Mouse (Mus musculus): Measurements from ENCODE around the gene Scaf8.
A peak's percentile ranks its signal among the peaks of the same experiment; 100 is the strongest.
"Not testable (repeated sequence)": the region's sequence is repeated elsewhere in the genome, so short reads cannot be mapped to it uniquely, and the experiment has no call there.

The Scaf8 gene

DNA sequence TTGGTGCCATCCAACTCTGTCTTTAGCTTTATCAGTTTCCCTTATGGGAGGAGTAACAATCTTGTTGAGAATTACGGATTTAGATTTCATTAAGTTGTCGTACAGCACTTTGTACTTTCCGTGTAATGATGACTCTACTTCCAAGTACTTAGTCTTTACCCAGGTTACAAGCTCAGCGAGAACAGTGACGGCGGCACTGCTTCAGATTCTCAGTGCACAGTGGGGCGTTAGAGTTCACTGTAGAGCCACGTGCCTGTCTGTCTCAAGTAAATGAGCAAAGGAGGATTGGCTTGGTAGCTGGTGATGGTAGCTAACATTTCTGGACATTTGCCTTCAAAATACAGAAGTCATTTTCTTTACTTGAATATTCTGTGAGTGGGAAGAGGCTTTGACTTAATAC, 6.2 kb downstream of the Scaf8 start:
- peak in 1 of 2 experiments; percentile 42 for DNase-seq

DNA sequence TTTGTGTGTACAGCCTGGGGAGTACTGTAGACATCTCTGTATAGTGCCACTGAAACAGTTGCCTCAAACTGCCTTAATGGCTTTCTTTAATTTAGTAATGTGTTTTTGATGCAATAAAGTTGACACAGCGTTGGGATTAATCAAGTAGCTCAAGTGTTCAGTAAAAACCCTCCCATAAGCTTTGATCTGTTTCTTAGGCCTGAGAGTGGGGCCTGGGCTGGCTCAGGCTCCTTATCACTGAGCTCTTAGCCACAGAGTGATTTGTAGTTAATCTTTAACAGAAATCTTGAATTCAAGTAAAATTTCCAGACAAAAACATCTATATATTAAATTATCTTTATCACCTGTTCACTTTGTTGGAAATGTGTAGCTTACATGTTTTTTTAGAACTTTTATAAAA, 8.8 kb downstream of the Scaf8 start:
- DNase-seq: not testable (repeated sequence)

DNA sequence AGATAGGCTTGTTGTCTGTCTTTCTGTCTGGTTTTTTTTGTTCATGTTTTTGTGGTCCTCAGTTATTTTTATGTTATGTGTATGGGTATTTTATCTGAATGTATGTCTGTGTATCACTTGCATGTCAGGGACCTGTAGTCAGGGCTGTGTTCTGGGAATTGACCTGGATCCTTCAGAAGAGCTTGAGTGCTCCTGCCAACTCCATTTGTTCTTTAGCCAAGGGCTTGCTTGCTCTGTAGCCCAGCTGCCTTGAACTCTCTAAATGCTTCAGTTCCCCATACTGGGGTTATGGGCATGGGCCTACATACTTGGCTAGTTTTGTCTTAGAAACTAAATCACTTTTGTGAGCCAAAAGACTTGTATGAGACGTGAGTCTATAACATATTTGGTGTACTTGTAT, 13.9 kb downstream of the Scaf8 start:
- DNase-seq: no peak

DNA sequence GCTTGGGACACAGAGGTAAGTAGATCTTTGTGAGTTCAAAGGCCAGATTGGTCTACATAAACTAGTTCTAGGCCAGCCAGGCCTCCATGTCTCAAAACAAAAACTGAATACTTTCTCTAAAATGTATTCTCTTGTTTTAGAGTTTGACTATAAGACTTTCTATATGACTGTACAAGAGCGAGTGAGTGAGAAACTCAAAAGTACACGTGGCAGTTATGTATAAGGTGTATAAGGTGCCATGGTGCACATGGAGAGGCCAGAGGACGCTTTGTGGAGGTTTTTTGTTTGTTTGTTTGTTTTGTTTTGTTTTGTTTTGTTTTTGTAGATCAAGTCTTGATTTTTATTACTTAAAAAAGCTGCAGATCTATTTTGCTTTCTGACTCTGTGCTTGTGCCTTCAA, 15.0 kb downstream of the Scaf8 start:
- DNase-seq: no peak

DNA sequence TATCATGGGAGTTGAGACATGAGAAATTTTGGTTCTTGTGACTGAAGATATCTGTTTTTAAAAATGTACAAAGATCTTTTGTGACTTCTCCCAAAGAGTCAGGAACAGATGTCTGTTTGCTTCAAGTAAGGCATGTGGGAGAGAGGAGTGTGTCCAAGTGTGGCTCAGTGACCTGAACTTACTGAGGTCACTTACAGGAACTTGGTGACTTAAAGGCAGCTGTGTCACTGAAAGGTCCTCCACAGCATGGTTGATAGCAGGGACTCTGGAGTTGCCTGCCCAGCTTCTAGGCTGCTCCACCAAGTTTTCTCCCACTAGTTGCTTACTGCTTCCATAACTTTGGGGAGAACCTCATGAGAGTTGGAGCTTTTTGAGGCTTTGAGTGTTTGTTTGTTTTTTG, 20.6 kb downstream of the Scaf8 start:
- DNase-seq: no peak

DNA sequence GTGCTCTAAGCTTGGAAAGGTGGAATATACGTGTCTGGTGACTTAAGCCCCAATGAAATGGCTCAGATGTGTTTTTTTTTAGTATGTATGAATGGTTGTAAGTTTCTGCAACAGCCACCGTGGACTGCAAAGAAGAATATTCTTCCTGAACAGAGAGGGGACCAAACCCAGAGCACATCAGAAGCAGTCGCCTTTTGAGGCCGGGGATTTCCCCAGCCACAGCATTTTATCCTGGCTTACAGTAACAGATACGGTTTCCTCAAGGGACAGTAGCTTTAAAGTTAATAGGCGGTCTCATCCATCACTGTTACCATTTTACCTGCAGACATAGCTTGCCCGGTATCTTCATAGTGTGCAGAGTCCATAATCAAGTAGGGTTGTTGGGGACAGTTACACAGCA, 21.4 kb downstream of the Scaf8 start:
- no peak for DNase-seq

DNA sequence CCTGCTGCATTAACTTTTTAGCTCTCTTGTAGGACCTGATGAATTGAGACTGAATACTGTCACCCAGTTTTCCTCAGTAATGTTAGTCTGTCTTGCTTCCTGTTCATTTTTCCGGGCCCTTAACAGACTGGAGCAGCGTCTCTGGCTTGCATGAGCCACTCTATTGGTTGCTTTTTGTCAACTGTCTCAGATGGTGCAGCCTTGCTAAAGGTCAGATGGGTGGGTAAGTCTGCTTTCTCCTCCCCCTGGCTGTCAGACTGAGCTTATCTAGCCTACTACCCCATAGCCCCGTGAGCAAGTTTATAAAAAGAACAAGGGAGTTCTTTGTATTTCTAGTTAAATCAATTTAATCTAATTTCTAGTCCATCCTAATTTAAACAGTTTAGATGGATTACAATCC, 23.6 kb downstream of the Scaf8 start:
- DNase-seq: no peak

DNA sequence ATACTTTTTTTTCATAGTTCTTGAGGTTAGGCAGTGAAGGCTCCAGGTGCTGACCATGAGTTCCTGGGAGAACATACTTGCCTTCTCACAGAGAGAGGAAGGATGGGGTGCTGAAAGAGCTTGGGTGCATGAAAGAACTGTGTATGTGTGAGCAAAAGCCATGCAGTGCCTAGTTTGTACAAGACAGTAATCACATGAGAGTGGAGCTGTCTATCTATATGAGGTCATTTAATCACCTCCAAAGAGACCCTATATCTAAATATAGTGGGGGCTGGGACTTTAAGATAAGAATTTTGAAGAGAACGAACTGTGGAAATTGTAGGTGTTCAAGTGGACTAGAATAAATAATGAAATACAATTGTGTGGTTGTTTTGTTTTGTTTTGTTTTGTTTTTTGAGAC, 25.3 kb downstream of the Scaf8 start:
- no peak for DNase-seq

DNA sequence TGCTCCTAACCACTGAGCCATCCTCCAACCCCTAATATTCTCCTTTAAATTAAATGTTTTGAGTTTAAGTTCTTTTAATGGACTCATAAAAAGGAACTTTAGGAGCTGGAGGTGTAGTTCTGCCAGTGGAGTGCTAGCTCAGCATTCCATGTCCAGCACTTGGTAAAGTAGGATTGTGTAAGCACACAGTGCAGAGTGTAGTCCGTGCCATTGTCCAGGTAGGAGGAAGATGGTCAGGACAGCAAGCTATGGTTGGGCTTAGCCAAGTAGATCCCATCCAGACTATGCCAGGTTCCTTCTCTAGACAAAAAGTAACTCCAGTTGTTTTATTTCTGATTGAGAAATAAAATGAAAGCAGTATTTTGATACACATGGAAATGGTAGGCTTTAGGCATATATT, 34.1 kb downstream of the Scaf8 start:
- DNase-seq: peak in 1 of 2 experiments; percentile 36

DNA sequence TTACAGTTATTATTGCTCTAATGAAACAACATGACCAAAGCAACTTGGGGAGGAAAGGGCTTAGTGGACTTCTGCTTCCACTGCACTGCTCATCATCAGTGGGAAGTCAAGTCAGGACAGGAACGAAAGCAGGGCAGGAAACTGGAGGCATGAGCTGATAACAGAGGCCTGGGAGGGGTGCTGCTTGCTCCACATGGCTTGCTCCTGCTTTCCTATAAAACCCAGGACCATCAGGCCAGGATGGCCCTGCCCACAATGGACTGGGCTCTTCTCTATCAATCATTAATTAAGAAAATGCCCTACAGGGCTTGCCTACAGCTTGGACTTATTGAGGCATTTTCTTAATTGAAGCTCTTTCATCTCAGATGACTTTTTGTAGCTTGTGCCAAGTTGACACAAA, 34.8 kb downstream of the Scaf8 start:
- DNase-seq: peak; percentile 24 to 58

DNA sequence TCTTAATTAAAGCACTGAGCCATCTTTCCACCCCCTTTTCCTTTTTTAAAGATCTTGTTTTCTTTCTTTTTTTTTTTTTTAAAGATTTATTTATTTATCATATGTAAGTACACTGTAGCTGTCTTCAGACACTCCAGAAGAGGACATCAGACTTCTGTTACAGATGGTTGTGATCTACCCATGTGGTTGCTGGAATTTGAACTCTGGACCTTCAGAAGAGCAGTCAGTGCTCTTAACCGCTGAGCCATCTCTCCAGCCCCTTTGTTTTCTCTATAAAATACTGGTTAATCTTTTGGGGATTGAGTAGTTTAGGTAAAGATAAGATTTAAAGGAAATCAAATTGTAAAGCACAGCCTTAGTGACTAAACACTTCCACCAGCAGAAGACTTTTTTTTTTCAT, 35.9 kb downstream of the Scaf8 start:
- DNase-seq: not testable (repeated sequence)

DNA sequence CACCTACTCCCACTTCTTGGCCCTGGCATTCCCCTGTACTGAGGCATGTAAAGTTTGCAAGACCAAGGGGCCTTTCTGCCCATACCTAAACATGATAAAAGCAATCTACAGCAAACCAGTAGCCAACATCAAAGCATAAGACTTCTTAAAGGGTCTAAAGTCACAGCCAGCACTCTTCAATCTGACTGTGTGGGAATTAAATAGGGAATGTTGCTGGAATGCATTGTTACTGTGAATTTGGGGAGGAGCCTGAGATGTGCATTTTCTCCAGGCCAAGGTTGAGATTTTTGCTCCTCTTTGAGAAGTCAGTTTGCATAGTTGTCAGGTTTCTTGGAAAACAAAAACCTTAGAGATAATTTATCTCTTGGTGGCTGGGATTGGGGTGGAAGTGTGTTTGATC, 36.4 kb downstream of the Scaf8 start:
- no peak for DNase-seq

DNA sequence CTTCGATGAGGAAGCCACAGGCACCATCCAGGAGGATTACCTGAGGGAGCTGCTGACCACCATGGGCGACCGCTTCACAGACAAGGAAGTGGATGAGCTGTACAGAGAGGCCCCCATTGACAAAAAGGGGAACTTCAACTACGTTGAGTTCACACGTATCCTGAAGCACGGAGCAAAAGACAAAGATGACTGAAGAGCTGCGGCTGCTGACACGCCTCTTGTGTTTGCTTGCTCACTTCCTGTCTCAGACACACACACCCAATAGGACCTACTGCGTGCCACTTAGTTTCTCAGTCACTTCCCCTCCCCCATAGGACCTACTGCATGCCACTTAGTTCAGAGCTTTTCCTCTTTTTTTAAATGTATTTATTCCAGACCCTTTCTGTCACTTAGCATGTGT, 41.4 kb downstream of the Scaf8 start:
- DNase-seq: not testable (repeated sequence)

DNA sequence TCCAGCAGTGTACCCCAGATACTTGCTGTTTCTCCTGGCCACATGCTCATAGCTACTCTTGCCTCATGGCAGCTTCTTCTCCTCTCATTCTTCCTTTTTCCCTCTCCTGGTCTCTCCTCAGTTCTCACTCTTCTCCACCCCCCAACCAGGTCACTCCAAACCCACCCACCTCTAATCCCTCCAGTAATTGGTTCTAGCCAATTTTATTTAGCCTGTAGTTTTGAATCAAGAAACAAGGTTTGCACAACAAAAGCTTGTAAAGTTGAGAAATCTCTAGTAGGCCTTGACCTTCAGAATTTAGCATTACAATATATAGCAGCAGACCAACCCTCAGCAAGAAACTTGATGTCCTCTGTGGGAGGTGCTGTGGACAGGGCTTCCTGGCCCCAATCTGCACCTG, 42.2 kb downstream of the Scaf8 start:
- DNase-seq: no peak

DNA sequence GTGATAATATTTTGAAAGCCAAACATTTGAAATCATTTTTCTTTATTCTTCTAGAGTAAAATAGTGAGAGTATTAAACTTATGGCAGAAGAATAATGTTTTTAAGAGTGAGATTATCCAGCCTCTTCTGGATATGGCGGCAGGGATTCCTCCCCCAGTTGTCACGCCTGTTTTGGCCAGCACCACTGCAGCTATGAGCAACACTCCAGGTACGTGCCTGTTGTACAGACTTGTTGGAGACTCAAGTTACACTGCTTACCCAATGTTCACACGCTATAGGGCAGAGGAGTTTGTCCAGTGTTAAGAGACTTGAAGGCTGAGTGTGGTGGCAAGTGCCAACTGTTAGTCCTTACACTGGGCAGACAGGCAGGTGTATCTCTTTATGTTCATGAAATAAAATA, 48.1 kb downstream of the Scaf8 start:
- no peak for DNase-seq

DNA sequence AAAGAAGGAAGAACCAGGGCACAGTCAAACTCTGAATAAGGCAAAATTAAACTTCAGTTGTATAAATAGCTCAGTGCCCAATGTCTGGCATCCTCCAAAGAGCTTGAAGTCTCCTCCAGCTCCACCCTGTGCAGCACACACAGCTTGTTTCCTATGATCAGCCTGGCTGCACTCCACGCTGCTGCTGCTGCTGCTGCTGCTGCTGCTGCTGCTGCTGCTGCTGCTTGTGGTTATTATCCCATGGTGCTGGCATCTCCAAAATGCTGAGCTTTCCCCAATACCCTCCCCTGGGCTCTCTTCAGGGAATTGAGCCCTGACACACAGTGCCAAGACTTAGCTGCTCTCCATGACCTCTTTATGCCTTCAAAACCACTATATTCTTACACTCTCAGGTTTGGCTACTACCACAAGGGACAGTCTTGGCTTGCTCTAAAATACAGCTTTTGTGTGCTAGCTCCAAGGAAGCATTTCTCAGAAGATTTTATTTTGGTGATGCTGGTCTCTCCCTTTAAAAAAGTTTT, 65.7 kb downstream of the Scaf8 start:
- DNase-seq: not testable (repeated sequence)

DNA sequence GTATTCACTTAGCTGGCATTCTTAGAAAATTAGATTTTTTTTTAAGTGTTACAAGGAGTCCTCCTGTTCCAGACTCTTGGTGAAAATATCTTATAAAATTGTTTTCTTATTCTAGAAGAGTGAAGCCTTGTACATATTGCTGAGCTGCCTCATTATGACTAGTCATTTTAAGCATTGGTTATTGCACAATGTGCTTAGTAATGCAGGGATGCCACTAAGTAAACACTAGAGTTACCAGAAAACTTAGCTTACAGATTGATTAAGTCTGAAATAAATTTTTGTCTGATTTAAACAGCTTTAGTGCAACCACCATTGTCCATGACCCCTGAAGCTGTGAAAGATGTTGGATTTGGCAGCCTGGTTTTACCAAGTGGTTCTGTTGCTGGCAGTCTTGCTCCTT, 80.7 kb downstream of the Scaf8 start:
- not testable (repeated sequence) for DNase-seq

DNA sequence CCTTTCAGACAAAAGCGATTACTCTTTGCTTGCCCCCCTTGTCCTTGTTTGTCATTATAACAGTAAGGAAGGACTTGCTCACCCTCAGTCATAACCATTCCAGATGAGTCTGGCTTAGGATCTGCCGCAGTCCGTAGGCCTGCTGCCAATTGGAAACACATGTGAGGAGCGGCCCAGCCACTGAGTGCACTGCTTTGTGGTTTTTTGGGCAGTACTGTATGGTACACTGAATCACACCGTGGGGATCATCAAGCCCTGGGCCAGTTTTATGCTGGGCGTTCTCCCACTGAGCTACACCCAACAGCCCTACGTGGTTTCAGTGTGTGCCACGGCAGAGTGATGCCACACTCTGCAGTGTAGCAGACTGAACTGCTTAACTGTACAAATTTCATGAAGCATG, 85.6 kb downstream of the Scaf8 start:
- DNase-seq: no peak

DNA sequence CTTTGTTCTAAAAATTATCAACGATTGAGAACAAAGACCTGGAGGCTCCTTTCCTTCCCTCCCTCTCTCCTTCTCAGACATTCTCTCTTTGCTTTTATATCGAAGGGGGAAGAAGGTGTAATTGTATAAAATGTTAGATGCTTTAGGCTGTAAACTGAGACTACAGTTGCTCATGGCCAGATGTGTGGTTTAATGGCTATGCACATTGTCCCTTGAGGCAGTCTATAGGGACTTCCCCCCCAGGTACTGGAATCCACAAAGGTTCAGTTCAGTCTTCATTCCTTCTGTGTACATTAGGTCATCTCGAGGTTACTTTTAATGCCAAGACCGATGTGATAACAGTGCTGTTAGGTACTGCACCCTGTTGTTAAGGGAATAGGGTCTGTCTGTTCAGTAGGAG, 89.1 kb downstream of the Scaf8 start:
- DNase-seq: no peak

DNA sequence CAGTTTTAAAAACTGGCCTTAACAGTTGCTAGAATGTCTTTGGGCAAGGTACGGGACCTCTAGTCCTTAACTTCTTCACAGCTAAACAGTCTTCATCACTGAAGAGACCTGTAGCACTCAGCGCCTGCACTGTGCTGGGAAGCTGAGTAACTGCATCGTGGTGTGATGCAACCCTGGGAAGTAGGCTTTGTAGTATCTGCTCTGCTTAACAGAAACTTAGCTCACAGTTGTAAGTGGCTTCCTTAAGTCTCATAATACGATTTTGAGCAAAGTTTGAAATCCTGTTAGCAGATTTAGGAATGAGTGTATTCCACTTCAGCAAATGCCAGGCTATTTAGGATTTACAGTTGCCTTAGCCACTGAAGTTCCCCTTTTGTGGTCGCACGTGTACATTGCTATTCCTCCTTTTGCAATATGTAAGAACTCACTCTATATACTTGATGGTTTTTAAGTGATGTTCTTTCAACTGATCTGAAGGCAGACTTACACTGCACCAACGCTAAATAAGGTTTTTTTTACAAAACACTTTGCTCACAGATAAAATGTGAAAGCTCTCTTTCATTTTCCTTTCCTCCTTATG, 90.1 kb downstream of the Scaf8 start:
- DNase-seq: no peak

DNA sequence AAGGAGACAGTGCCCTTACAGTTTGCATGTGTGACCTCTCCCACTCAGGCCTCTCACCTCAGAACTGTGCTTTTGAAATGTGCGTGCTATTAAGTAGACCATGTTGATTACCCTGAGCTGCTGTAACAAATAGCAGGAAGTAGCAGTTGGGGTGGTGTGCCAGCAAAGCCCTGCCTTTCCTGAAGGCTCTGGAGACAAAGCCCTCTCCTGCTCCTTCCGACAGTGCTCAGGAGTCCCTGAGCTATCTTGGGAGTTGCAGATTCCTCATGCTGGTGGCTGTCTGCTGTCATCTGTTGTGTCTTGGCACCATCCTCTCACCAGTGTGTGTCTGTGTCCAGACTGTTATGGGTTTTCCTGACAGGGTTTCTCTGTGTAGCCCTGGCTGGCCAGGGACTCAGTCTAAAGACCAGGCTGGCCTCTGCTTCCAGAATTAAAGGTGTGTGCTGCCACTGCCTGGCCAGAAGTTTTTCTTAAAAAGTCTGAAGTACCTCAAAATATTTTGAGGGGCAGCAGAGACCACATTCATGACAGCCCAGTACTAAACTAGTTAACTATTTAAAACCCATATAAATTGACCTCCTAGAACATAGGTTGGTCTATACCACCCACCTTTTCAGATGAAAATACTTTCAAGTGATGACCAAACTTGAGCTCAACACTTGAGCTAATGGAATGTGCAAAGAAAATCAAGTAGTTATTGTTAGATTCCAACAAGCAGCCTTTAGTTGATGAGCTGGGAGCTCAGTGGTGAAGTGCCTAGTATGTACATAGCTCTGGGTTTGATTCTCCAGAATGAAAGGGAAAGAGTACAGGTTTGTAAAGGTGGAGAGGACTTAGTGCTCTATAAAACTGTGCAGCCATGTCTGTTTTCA, 92.0 kb downstream of the Scaf8 start:
- DNase-seq: peak; percentile 26 to 52

DNA sequence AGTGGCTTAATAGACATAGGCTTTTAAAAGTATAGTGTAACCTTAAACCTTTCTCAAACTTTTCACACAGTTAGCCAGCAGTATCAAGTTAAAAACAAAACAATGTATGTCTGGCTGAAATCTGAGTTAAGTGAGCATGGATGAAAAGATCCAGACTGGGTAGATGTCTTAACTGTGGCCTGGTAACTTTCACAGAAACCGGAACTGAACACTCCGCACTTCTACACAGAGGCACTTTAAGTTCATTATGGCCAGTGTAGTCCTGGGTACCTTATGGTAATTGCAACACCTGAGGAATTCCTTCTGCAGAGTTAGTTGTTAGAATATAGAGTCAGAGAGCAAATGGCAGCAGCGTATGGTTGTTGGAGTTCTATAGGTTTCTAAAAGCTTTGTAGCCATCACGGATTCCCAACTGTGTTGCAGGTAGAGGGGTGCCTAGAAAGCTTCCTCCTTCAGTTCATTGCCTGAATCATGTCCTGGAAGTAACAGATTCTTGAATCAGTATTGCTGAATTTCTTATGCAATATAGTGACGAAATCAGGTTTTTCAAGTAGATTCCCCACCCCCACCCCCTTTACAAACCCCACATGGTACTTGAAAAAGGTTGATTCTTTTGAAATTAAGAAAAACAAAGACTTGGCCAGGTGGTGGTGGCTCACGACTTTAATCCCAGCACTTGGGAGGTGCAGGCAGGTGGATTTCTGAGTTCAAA, 92.9 kb downstream of the Scaf8 start:
- no peak for DNase-seq

DNA sequence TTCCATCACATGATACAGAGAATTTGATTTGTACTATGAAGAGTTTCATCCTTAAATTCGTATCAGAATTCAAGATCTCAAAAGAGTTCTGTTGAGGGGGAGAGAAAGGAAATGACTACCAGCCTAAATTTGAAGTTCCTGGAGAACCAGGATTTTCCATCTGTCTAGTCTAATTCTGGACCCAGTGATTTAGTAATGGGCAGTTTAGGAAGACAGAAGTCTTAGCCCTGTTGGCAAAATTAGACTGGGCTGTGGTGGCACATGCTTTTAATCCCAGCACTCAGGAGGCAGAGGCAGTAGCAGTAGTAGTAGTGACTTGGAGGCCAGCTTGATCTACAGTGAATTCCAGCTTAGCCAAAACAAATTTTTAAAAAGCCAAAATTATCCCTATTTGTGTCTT, 93.7 kb downstream of the Scaf8 start:
- DNase-seq: no peak

DNA sequence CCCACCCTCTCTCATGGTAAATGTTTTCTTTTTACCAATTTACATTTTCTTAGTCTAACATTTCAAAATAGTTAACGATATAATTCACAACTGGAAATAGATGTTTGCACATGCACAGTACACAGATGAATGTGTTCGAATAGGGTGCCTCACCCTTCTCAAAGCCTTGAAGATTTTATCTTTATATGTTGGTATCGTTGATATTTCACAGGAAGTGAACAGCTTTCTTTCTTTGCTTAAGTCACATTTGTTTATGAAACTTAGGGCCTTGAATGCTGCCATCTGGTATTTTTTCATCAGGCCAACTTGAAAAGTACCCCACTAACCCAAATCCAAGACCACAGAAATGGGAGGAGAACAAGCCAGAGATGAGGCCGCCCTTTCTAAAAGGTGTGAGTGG, 94.8 kb downstream of the Scaf8 start:
- no peak for DNase-seq

Data from kidney, postnatal 25 days (tissue).